Mouse (Mus musculus): ENCODE results near the gene Slc18b1.
"Not testable (repeated sequence)": the region's sequence is repeated elsewhere in the genome, so short reads cannot be mapped to it uniquely, and the experiment has no call there.

Gene Slc18b1

DNA sequence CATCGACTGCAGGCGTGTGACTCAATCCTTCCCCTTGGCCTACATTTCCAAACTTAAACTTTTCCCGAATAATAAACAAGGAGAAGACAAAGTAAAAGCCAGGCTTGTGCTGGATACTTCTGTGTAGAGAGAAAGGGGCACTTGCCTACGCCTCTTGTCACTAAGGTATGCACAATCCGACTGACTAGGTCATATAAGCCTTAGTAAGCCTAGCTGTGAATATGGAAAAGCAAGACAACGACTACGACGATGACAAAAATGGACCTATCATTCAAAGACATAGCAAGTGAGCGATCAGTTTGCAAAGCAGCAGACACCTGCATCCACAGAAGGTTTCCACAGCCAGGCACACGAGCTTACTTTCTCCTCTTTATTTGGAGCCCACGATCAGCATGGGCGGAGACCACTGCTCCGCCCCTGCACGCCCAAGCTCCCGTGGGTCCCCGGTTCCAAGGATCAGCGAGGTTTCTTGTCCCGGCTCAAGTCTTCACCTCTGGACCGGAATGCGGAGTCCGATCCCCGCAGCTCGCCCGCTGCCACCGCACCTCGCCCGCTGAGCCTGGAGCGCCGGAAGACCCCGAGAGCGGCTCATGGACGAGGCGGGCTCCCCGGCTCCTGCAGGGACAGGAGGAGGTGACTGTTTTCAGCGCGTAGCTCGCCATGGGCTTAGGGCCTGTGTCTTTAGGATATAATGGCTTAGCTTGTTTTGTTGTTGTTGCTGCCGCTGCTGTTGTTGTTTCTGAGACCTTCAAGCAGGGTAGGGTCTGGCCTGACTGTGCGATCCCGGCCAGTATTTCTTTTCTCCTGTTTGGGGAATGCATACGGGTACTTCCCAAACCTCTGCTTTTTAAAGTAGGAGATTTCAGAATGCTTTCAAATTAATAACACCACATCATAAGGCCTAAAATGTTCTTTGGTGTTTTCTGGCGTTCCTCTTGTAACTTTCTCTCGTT is at the start of gene Slc18b1:
Gene Slc18b1 (plus strand): TSS at position 436 of the 953 bp plus-strand sequence.
- peak; percentile 65 to 88 for DNase-seq (ENCODE audit: inconsistent age in 2 of 2, low spot score in 1 of 2)

DNA sequence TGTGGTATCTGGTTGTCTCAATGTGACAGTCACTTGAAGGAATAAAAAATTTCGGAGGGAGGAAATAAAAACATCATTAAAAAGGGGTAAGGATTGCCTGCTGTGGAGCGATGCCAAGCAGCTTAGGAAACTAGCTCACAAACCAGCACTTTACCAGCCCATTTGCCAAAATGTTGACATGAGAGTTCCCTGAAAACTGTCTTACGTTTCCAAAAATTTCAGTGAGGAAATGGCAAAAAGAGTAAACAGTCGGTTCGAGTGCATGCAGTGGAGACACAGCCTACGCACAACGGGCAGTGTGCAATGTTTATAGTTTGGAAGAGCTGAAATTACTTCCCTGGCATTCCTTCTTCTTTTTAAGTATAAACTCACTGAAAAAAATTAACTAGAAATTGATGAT is 42.6 kb upstream of the Slc18b1 start:
- DNase-seq (ENCODE audit: inconsistent age in 2 of 2, low spot score in 1 of 2): no peak

DNA sequence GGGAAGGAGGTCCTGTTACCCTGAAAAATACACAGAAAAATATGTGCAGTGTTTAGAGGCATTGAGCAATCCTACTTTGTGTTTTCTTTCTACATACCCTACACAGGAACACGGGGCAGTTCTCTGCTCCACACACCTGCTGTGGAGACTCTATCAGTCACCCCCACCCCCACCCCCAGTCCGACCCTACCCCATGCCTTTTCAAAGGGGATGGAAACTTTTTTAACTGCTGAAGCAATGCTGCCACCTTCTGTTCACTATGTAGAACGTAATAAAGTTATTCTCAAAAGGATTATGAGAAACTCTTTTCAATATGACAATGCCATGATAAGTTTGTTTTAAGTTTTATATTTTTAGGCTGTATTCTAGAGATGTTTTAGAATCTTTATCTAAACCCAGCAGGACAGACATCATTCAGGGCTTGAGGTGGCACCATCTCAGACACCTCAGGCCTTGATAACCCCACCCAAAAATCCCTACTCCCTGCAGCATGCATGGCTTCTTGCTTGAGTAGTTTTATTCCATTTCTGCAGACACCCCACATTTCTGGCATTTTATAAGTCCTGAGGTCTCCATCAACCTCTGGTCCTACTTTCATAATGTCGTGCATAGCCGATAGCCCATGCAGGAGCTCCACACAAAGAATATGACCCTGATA is 19.4 kb upstream of the Slc18b1 start:
- DNase-seq (ENCODE audit: inconsistent age in 2 of 2, low spot score in 1 of 2): peak in 1 of 2 experiments; percentile 25

DNA sequence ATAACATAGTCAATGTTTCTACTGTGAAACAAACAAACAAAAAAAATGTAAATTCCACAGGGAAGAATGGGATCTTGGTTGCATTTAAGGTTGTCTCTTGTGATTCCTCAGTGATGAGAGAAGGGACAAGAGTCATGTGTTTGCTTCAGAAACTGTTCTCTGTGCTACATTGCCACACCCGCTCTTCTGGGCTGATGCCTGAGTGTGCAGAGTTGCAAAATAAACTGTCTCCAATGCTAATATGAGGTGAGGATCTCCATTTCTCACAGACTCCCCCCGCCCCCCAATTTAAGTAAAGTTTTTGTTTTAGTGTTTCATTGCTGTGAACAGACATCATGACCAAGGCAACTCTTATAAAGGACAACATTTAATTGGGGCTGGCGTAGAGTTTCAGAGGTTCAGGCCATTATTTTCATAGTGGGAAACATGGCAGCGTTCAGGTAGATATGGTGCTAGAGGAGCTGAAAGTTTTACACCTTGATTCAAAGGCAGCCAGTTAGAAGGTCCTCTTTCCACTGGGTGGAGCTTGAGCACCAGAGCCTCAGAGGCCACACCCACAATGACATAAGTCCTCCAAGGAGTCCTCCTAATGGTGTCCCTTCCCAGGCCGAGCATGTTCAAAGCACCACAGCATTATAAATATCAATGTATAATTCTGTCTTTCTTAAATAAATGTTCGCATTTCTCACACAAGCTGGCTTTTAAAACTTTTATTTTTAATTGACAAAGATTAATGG is 16.1 kb upstream of the Slc18b1 start:
- DNase-seq (ENCODE audit: inconsistent age in 2 of 2, low spot score in 1 of 2): peak in 1 of 2 experiments; percentile 48

DNA sequence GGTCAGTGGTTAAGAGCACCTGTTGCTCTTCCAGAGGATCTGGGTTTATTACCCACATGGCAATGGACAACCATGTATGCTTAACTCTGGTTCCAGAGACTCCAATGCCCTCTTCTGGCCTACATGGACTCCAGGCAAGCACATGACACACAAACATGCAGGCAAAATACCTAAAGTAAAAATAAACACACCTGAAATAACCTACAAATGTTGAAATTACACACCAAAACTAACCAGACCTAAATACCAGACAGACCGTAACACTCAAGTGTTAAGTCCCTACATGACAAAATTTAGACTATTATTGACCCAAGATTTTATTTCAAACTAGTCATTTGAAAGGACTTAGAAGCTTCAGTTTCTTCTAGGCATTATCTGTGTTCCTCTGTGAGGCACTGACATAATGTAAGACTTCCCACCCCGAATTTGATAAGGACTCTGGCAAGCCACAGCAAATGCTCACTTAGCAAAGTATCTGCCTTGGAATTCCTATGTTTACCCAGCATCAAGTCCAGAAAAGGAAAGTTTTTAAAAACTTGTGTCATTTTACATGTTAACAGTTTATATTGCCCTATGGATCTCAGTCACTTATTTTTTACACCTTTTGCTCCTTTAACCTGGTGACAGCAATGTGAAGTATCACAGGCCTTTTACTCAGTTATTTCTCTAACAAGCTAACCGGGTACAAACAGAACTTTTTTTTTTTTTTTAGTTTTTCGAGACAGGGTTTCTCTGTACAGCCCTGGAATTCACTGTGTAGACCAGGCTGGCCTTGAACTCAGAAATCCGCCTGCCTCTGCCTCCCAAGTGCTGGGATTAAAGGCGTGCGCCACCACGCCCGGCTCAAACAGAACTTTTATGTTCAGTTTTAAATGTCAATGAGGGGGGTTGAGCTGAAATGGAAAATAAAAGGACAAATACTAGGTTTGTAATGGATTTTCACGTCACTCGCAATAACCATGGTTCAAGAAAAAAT is 14.7 kb upstream of the Slc18b1 start:
- no peak for DNase-seq (ENCODE audit: inconsistent age in 2 of 2, low spot score in 1 of 2)

DNA sequence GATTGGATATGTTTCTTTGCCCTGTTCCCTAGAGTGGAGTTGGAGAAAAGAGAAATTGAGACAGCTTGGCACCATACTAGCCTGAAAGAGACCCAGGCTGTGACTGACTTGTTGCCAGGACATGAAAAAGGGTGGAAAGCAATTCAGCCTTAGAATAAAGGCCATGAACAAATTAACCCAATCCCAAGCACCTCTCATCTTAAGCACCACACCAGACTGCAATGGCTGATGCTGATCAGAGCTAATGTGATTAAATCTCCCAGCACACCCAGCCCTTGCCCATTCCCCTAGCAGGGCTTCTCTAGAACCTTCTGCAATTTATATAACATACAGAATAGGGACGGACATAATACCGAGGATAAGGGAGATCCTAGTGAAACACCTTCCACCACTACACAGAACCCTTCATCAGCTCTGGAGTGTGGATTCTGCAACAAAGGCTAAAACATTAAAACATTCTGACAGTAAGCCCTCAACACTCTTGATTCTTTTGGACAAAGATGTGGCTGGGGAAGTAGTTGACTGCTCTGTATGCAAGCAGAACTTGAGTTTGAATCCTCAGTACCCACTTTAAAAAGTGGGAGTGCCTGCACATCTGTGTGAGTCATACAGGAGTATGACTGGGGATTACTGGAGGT is 13.8 kb upstream of the Slc18b1 start:
- DNase-seq (ENCODE audit: inconsistent age in 2 of 2, low spot score in 1 of 2): no peak

DNA sequence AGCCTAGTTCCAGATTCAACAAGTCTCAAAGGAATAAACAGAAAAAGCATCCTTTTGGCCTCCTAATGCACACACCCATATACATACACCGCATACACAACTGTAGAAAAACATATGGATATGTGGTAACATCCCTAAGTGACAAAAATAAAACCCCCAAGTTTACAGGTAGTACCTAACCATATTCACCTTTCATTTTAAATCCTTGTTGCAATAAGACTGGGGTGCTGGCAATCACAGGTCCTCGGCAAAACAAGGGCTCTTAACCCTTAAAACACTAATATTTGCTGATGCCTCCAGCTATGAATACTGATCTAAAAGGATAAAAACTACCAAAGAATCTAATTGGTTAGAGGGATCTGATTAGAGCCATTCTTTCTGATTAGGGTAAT is 13.3 kb upstream of the Slc18b1 start:
- no peak for DNase-seq (ENCODE audit: inconsistent age in 2 of 2, low spot score in 1 of 2)

DNA sequence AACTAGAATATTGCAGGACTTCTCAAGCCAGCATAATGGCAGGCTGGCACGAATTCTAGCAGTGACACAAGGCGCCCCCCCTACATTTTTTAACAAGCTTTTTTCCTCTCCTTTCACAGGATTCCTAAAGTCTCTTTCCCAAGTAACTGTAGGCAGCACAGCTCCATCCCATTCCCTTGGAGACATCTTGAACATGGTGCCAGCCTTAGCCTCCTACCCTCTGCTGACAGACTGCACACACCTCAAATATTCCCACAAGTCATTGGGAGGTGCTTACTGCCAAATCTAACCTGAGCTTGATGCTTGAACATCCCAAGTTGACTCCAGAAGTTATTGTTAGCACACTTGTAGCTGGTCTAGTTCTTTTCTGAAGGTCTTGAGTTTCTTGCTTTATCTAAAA is 12.7 kb upstream of the Slc18b1 start:
- DNase-seq (ENCODE audit: inconsistent age in 2 of 2, low spot score in 1 of 2): no peak

DNA sequence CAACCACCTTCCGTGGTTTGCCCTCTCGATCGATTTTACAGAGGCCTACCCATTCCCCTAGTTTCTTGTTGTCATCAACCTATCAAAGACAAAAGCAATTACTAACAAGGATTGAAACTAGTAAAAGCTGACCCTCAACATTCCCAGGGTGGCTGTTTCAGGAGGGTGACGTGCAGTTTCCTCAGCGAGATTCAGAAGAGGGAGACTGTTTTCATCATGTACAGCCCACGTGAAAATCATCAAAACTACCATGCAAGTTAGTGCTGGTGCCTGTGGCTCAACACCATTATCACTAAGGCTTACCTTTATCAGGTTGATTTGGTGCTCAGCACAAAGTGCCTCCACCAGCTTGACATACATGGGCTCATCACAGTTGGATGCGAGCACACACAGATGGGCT is 11.2 kb upstream of the Slc18b1 start:
- DNase-seq (ENCODE audit: inconsistent age in 2 of 2, low spot score in 1 of 2): not testable (repeated sequence)

DNA sequence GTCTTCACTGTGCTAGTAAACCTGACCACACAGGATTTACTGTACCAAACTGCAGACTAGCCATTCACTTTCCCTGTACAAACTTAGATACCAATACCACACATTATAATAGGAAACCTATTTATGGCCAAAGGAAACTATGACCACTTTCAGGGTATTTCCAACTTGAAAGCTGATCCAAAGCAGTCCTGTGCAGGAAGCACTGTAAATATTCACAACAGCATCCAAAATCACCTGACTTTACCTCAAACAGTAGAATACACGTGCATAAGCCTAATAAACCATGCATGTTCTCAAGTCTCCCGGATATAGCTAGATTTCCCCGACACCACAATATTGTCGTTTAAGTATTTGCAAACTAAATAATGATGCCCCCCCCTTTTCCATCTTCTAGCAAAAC is 10.7 kb upstream of the Slc18b1 start:
- no peak for DNase-seq (ENCODE audit: inconsistent age in 2 of 2, low spot score in 1 of 2)

DNA sequence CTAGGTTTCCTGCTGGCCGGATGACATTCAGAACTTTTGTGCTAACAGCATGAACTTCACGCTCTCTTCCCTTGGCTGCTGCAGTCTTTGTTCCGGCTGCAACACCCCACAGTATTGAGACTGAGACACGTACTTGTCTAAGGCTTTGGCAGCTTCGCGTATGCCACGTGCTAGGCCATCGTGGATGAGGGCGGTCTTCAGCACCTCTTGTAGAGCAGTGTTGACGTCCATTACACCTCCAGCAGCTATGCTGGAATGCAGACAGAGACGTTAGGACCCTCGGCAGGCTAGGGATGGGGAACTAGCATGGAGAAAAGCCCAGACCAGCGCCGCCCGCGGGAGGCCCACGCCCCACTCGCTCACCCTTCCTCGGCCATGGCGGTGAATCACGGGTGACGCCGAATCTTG is 10.2 kb upstream of the Slc18b1 start:
- DNase-seq (ENCODE audit: inconsistent age in 2 of 2, low spot score in 1 of 2): not testable (repeated sequence)

DNA sequence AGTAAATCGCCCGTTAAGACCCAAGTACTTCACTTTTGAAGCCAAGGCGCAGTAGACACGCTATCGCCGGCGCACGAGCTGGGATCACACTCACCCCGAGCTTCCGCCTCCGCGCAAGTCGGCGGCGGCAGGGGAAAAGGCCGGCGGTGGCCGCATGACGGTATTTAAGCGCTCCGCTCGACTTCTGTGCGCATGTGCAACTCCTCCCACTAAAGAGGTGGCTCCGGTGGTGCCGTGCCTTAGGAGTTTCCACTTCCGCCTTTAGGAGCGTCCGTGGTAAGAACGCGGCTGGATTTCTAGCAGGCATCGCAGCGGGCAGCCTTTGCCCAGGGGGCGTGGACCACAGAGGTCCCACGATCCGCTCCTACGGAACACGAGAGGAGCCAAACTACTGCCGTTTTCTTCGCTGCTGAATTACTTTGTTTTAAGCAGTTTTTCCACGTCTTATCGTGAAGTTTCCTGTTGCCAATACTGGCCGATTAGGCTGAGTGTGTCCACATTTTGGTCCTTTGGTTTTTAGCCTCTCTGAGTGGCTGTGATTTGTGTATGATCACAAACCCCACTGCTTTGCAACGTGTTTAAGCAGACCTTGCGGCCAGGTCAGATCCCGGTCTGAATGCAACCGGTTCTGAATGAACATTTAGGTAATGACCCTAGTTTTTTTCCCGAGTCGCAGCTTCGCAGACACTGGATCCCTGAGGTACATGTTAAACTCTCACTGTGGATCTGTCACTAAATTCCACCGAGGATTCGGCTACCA is 9.5 kb upstream of the Slc18b1 start, which contains the start of gene Rps12:
Gene Rps12 (minus strand): TSS at position 214 of the 760 bp plus-strand sequence.
- DNase-seq (ENCODE audit: inconsistent age in 2 of 2, low spot score in 1 of 2): peak; percentile 99 to 100

DNA sequence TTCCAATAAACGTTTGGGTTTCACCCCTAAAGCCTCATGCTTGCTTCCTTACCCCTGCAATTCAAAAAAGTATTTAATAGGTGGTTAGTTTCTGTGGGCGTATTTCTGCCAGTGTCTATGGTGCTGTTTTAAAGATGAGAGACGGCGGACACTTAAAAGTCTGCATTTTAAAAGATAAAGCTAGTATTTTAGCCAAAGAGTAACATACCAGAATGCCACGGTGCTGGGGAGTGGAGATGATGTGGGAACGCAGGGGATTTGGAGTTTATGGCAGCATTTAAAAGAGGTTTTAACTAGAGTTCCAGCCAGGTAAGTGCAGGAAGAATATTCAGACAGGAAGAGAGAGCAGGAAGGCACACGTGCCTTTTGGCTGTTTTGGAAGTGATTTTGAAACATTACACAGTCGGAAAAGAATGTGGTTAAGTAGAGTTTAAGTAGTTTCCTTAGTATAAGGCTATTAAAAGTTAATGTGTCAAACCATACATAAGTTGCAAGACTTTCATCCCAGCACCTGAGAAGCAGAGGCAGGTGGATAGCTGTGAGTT is 8.7 kb upstream of the Slc18b1 start:
- no peak for DNase-seq (ENCODE audit: inconsistent age in 2 of 2, low spot score in 1 of 2)

DNA sequence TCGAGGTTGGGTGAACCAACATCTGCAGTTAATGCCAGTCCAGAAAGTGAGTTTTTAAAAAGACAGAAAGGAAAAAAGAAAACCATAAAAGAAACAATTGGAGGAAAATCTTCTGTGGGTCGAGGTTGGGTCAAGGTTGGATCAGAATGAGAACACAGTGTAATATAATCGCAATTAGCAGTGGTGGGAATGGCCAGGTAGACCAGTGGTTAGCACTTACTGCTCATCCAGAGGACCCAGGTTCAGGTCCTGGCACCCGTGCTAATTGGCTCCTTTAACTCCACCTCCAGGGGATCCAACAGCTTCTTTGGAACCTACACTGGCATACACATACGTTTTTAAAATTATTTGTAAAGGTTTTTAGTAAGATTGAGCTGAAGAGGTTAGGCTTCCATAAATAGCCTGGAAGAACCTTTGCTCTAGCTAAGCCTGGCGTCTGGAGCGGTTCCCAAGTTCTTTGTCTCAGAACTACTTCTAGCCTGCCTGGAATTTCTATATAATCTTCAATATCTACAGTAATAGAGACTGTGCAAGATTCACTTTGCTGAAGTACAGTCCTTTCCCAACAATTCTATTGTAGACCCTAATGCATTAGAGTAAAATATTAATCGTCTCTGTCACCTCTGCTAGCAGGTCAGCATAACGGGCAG is 790 bp upstream of the Slc18b1 start:
- no peak for DNase-seq (ENCODE audit: inconsistent age in 2 of 2, low spot score in 1 of 2)

DNA sequence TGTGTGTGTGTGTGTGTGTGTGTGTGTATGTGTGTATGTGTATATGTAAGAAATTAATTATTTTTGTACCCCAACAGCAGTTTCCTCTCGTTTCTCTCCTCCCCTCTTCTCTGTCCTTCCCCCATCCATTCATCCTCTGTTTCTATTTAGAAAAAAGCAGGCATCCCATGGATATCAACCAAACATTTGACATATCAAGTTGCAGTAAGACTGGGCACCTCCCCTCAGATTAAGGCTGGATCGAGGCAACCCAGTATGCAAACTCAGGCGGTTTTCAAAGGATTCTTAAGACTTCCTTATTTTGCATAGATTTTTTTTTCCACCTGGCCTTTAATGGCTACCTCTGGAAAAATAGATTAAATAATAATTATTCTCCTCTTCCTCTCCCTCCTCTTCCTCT is 820 bp downstream of the Slc18b1 start:
- DNase-seq (ENCODE audit: inconsistent age in 2 of 2, low spot score in 1 of 2): no peak

DNA sequence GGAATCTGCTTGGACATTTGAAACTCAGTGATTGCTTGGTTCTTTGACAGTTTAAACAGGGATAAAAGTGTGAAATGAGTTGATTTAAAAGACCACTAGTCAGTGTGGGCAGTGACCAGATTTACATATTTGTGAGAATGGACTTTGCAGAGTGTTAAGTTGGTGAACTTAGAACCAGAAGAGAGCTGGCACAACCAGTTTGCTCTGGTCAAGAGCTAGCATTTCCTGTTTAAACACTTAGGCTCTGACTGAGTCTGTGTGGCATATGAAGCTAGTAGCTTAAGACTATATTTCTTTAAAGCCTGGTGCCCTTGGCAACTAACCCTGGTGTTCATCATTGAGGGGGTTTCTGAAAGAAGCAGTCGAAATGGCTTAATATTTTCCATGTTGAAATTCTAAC is 1.4 kb downstream of the Slc18b1 start:
- DNase-seq (ENCODE audit: inconsistent age in 2 of 2, low spot score in 1 of 2): no peak

DNA sequence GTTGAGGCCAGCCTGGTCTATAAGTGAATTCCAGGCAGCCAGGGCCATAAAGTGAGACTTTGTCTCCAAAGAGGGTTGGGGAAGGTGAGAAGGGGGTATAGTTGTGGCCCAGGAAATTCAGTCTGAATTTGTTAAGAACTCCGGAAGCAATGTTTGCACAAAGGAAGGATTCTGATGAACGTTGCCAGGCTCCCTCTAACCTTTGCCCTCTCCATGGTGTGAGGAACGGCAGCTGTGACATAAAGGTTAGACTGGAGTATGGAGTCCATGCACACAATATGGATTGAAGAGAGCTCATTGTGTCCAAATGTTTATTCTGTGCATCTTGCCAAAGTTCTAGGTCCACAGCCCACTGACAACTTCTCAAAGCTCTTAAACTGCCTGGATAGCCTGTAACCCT is 3.1 kb downstream of the Slc18b1 start:
- DNase-seq (ENCODE audit: inconsistent age in 2 of 2, low spot score in 1 of 2): no peak

DNA sequence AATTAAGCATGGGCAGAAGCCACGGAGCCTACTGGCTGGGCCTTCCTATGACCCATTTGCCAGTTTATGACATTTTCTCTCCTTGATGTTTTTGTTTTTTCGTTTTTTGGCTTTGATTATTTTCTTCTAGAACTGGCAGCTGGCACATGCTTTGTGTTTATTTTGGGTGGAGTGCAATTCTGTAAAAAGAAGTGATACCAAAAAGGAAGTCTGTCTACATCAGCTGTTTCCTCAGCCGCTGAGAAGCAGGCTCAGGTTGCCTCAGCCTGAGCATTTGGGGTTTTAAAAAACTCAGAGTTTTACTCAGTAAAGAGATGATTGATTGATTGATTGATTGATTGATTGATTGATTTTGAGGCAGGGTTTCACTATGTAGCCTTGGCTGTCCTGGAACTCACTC is 6.1 kb downstream of the Slc18b1 start:
- no peak for DNase-seq (ENCODE audit: inconsistent age in 2 of 2, low spot score in 1 of 2)

All from adrenal gland, adult (tissue).